Mouse (Mus musculus) limb, embryonic 15.5 days (tissue): ENCODE data around the gene Mcam. TPM values are rescaled to one million over a fixed set of nuclear protein-coding genes. Genes with fewer than 3 reads are reported as not detected.
A peak's percentile ranks its signal among the peaks of the same experiment; 100 is the strongest.

Experiments used
- ATAC-seq: fragments of 200-750 bp; cut with Nextera tagmentation; 2 replicates; pipeline ENCODE4 v1.8.0; 2017; ENCODE audit warnings: low read depth, moderate TSS enrichment; ENCODE audit not compliant: insufficient number of reproducible peaks, low FRiP score, low TSS enrichment
- H3K27ac ChIP-seq: fragments of 300-500 bp; sonication (generic); 2 replicates; pipeline ENCODE4 v1.5.1; 2015; ENCODE audit warnings: moderate library complexity, mild to moderate bottlenecking, inconsistent platforms
- H3K27me3 ChIP-seq: fragments of 300-500 bp; sonication (generic); 2 replicates; pipeline ENCODE4 v1.6.1; 2015; ENCODE audit warnings: inconsistent platforms
- H3K36me3 ChIP-seq: fragments of 300-500 bp; sonication (generic); 2 replicates; pipeline ENCODE4 v1.6.1; 2015; ENCODE audit warnings: inconsistent platforms
- H3K4me1 ChIP-seq: fragments of 300-500 bp; sonication (generic); 2 replicates; pipeline ENCODE4 v1.6.1; 2015; ENCODE audit warnings: inconsistent platforms
- H3K4me2 ChIP-seq: fragments of 300-500 bp; sonication (generic); 2 replicates; pipeline ENCODE4 v1.6.1; 2015; ENCODE audit warnings: mild to moderate bottlenecking, inconsistent platforms
- H3K4me3 ChIP-seq: fragments of 300-500 bp; sonication (generic); 2 replicates; pipeline ENCODE4 v1.5.1; 2015; ENCODE audit warnings: mild to moderate bottlenecking, inconsistent platforms
- H3K9ac ChIP-seq: fragments of 300-500 bp; sonication (generic); 2 replicates; pipeline ENCODE4 v1.6.1; 2015; ENCODE audit warnings: inconsistent platforms
- H3K9me3 ChIP-seq: fragments of 300-500 bp; sonication (generic); 2 replicates; pipeline ENCODE4 v1.6.1; 2016; ENCODE audit warnings: inconsistent platforms
- WGBS: fragments of 180-500 bp; shearing (Covaris S2); methylation state at CpG from one replicate; pipeline ENCODE4 v1.1.7; 2015; 5-methylcytosine and 5-hydroxymethylcytosine counted together
- polyA plus RNA-seq: library from polyadenylated mRNA; unstranded; fragments of >200 nt; fragmentation: Nextera tagmentation; extraction: Ambion mirVana; gene quantifications from 2 replicates; pipeline ENCODE4 v1.2.1, GENCODE M21; 2015

The Mcam gene
- polyA plus RNA-seq, 1 experiment from 2014 or later: 41.5 TPM

DNA sequence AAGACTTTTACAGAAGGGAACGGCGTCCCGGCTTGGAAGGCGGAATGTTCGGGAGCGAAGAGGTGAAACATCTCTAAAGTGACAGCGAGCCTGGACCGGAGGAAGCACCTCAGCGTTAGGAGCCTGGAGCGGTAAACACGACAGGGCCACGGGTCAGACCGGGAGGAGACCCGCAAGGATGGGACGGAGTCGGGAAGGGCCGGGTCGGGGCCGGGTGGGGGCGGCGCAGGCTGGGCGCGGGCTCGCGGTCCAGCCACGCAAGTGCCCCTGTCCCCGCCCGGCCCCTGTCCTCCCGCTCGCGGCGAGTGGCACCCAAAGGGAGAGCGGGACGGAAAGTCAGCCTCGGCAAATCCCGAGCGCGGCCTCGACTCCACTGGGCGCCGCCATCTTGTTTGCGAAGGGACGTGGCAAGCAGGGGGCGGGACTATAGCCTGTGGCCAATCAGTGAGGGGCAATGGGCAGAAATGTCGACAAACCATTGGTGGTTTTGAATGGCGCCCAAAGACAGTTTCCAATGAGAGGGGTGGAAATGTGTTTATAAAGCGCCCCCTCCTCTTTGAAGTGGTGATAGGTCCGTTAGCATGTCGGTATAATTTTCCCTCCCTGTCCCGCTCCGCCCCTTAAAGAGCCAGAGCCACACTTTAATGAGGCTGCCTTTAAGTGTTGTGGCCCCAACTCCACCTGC, 21.0 kb upstream of the Mcam start, which contains the start of the genes Gm49380 and Rnf26:
Gm49380 (minus strand) TSS at position 396 of the 685 bp plus-strand sequence.
Rnf26 (minus strand) TSS at position 413 of the 685 bp plus-strand sequence.
- peak; percentile 93 for ATAC-seq
- Histone ChIP-seq H3K27me3 (no peaks in the 10 kb centered on the region), H3K4me3 (peak within 1 kb of the TSS; percentile 78), H3K9ac (peak within 1 kb of the TSS; percentile 77), H3K4me1 (peaks cover 34% of the 10 kb centered on the region), H3K9me3 (no peaks in the 10 kb centered on the region), H3K36me3 (peaks cover 8% of the 10 kb centered on the region; the same call in 1 of the 2 replicates), H3K4me2 (peak within 1 kb of the TSS; percentile 52), H3K27ac (peak within 1 kb of the TSS; percentile 80)
- WGBS: under 1% methylated on average over 49 of the region's 51 CpGs

DNA sequence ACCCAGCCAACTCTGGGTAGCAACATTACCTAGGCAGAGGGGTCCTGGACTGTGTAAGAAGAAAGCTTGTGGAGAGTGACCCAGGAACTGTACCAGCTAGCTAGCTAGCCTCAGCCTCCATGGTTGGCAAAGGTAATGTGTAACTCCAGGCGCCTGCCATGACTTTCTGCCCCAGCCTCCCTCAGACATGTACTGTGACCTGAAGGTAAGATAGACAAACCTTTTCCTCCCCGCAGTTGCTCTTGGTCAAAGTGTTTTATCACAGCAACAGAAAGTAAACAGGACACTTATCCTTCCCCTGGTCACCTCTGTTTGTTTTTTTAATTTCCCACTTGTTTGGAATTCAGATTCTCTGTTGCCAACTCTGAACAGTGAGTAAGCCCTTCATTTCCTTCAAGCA, 19.8 kb upstream of the Mcam start:
- H3K4me2 ChIP-seq: no peak overlapping the region
- H3K4me3 ChIP-seq: no peak overlapping the region
- no peak overlapping the region for H3K27ac ChIP-seq
- peaks cover 22% of the 10 kb centered on the region for H3K4me1 ChIP-seq
- ATAC-seq: no peak
- 89% methylated on average over 2 of the region's 2 CpGs for WGBS
- no peaks in the 10 kb centered on the region for H3K27me3 ChIP-seq
- no peaks in the 10 kb centered on the region for H3K36me3 ChIP-seq
- no peaks in the 10 kb centered on the region for H3K9me3 ChIP-seq
- no peak overlapping the region for H3K9ac ChIP-seq

DNA sequence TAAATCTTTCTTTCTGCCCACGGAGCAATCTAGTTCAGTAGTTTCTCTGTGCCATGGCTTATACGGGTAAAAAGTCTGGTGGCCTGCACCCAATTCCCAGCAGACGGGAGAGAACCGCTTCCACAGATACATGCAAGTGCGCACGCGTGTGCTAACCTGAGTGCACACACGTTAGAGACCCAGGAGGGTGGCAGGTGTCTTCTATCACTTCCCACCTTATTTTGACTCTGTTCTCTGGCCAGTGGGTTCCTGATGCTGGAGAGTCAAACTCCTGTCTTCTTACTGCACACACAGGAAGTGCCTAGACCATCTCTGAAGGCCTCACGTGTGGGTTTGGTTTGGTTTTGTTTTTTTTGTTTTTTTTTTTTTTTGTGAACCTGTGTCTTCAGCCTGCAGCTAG, 18.7 kb upstream of the Mcam start:
- Histone ChIP-seq H3K36me3 (no peaks in the 10 kb centered on the region), H3K27ac (no peak overlapping the region), H3K4me1 (peaks cover 11% of the 10 kb centered on the region), H3K9me3 (no peaks in the 10 kb centered on the region), H3K4me3 (no peak overlapping the region), H3K9ac (no peak overlapping the region), H3K4me2 (no peak overlapping the region), H3K27me3 (no peaks in the 10 kb centered on the region)
- 86% methylated on average over 9 of the region's 9 CpGs for WGBS
- ATAC-seq: no peak

DNA sequence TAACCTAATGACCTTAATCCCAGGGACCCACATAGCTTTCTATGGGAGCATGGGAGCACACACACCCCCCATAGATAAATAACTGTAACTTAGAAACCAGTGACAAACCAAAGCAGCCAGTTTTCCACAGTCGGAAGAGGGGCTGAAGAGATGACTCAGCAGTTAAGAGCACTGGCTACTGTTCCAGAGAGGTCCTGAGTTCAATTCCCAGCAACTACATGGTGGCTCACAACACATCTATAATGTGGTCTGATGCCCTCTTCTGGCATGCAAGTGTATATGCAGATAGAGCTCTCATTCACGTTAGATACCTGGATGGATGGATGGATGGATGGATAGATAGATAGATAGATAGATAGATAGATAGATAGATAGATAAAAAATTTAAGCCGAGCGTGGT, 18.1 kb upstream of the Mcam start:
- WGBS: 90% methylated on average over 4 of the region's 4 CpGs
- no peak overlapping the region for H3K9ac ChIP-seq
- H3K4me3 ChIP-seq: no peak overlapping the region
- H3K4me1 ChIP-seq: peaks cover 10% of the 10 kb centered on the region
- no peak overlapping the region for H3K4me2 ChIP-seq
- H3K36me3 ChIP-seq: no peaks in the 10 kb centered on the region
- ATAC-seq: no peak
- H3K27ac ChIP-seq: no peak overlapping the region
- H3K27me3 ChIP-seq: no peaks in the 10 kb centered on the region
- no peaks in the 10 kb centered on the region for H3K9me3 ChIP-seq

DNA sequence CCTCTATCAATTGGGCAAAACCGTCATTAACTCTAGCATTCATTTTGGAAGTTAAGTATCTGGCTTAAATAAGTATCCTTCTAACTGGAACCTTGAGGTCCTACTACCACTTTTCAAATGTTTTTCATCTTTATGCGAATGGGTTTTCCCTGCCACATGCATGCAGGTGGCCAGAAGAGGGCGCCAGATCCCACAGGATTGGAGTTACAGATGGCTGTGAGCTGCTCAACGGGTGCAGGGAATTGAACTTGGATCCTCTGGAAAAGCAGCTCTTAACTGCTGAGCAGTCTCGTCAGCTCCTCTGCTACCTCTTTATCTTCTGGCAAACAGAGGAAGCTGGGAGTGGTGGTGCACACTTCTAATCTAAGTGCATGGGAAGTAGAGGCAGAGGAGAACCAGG, 15.3 kb upstream of the Mcam start:
- no peak for ATAC-seq
- H3K27me3 ChIP-seq: no peaks in the 10 kb centered on the region
- no peaks in the 10 kb centered on the region for H3K9me3 ChIP-seq
- H3K4me3 ChIP-seq: no peak overlapping the region
- WGBS: 51% methylated on average over 5 of the region's 5 CpGs
- H3K9ac ChIP-seq: no peak overlapping the region
- H3K27ac ChIP-seq: no peak overlapping the region
- no peak overlapping the region for H3K4me2 ChIP-seq
- no peaks in the 10 kb centered on the region for H3K36me3 ChIP-seq
- H3K4me1 ChIP-seq: no peaks in the 10 kb centered on the region

DNA sequence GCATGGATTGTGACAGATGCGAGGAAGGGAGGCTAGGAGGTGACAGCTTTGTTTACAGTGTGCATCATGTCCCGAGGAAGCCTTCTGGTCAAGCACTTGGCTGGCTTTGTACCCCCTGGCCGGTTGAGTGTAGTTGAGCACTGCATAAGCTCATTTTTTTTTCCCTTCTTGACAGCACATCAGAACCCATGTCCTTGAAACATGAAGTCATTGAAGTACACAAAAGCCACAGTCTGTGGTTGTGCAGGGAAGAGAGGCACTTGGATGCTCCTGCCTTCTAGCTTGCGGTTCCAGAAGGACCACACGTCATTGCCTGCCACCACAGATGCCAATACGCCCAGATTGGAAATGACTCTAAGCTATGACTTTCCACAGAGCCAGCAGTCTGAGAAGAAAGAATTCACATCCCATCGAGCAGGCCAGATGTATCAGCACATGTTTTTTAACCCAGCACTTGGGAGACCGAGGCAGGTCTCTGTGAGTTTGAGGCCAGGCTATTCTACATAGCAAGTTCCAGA, 14.3 kb upstream of the Mcam start:
- ATAC-seq: no peak
- H3K4me3 ChIP-seq: no peak overlapping the region
- H3K4me1 ChIP-seq: no peaks in the 10 kb centered on the region
- H3K27ac ChIP-seq: no peak overlapping the region
- H3K4me2 ChIP-seq: no peak overlapping the region
- no peaks in the 10 kb centered on the region for H3K9me3 ChIP-seq
- WGBS: 73% methylated on average over 8 of the region's 8 CpGs
- no peaks in the 10 kb centered on the region for H3K27me3 ChIP-seq
- H3K36me3 ChIP-seq: no peaks in the 10 kb centered on the region
- no peak overlapping the region for H3K9ac ChIP-seq

DNA sequence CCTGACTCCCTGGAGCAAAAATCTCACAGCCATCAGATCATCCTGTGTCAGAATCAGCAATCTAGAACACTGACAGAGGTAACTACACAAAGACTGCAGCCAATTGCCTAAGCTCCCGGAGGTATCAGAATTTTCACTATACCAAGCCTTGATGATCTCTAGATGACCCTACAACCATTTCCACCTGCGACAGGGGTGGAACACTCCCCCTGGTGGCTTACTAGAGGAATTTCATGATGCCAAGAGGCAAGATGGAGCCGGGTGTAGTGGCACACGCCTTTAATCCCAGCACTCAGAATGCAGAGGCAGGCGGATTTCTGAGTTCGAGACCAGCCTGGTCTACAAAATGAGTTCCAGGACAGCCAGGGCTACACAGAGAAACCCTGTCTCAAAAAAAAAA, 10.0 kb upstream of the Mcam start:
- H3K36me3 ChIP-seq: no peaks in the 10 kb centered on the region
- H3K4me1 ChIP-seq: peaks cover 19% of the 10 kb centered on the region
- H3K4me2 ChIP-seq: no peak overlapping the region
- H3K9ac ChIP-seq: no peak overlapping the region
- WGBS: 65% methylated on average over 6 of the region's 6 CpGs
- H3K27ac ChIP-seq: no peak overlapping the region
- no peak overlapping the region for H3K4me3 ChIP-seq
- no peaks in the 10 kb centered on the region for H3K9me3 ChIP-seq
- H3K27me3 ChIP-seq: no peaks in the 10 kb centered on the region
- ATAC-seq: no peak

DNA sequence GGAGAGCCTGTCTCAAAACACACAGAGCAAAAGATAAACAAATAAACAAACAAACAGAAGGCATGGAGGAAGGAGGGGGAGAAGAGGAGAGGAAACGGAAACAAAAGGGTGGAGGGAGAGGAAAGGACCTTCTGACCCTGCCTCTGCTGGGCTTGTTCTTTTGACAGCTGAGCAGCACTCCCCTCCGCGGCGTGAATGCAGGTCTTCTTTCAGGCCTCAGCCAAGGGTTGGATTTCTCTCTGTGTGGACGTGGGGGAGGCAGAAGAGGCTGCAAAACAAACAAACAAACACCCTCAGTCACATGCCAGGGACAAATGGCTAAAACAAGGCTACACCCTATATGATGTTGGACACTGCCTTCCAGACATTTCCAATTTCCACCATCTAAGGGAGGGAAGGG, 9.2 kb upstream of the Mcam start:
- Histone ChIP-seq H3K4me1 (peaks cover 24% of the 10 kb centered on the region), H3K9ac (no peak overlapping the region), H3K4me2 (no peak overlapping the region), H3K36me3 (no peaks in the 10 kb centered on the region), H3K4me3 (no peak overlapping the region), H3K9me3 (no peaks in the 10 kb centered on the region), H3K27me3 (no peaks in the 10 kb centered on the region), H3K27ac (no peak overlapping the region)
- 68% methylated on average over 5 of the region's 5 CpGs for whole genome bisulfite sequencing
- no peak for ATAC-seq

DNA sequence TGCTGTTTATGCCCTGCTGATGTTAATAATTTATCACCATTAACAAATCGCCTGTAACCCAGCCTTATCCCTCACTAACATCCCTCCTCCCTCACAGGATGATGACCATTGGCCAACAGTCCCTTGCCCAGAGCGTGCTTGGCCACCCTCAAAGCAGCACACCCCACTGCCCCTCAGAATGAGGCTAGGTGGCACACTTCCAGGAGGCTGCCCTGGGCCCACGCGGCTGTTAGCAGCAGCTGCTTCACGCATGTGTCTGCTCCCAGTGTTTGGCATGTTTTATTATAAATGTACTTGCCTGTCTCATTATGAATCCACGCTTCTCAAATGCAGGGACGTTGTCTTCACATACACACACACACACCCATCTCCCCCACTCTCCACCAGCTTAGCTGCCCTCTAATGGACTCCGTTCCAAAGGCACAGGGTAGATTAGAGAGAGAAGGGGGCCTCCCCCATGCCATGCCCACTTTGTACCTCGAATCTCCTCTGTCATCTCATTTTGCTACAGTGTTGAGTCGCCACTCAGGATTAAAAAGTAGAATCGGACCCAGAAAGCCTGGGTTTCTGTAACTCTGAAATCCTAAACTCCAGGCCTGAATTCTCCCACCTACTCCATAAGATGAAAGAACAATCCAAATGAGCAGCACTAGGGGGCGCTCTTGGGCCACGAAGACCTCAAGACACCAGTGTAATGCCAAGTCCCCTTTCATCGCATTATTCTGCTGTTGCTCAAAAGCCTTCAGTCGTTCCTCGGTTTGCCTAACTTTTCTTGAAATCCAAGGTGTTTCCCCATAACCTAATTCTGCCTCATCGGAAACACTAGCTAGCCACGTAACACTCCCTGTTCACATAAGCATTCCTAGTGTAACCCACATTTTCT, 8.5 kb upstream of the Mcam start:
- peak overlapping the region; percentile 73 for H3K27ac ChIP-seq
- H3K27me3 ChIP-seq: no peaks in the 10 kb centered on the region
- H3K9ac ChIP-seq: no peak overlapping the region
- no peak overlapping the region for H3K4me3 ChIP-seq
- no peaks in the 10 kb centered on the region for H3K9me3 ChIP-seq
- 28% methylated on average over 18 of the region's 18 CpGs for WGBS
- peaks cover 32% of the 10 kb centered on the region for H3K4me1 ChIP-seq
- no peak for ATAC-seq
- H3K4me2 ChIP-seq: peak overlapping the region; percentile 34; the same call in 1 of the 2 replicates
- H3K36me3 ChIP-seq: no peaks in the 10 kb centered on the region

DNA sequence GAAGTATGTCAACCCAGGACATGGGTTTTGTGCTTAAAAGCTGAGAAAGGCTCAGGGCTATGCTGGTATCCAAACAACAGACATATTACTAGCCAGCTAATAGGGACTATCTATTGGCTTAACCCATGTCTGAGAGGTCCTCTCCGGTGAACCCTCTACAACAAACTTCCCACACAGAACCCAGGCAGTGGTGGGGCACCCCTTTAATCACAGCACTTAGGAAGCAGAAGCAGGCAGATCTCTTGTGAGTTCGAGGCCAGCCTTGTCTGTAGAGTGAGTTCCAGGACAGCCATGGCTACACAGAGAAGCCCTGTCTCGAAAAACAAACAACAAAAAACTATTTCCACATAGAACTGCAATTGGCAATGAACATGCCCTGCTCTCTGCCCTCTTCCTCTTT, 7.5 kb upstream of the Mcam start:
- ATAC-seq: no peak
- no peak overlapping the region for H3K9ac ChIP-seq
- no peaks in the 10 kb centered on the region for H3K9me3 ChIP-seq
- peak overlapping the region; percentile 73 for H3K27ac ChIP-seq
- H3K4me3 ChIP-seq: no peak overlapping the region
- no peak overlapping the region for H3K4me2 ChIP-seq
- H3K27me3 ChIP-seq: 0 out of 2 replicates have a peak, but pooled peaks cover 6% of the 10 kb centered on the region
- H3K4me1 ChIP-seq: peaks cover 34% of the 10 kb centered on the region
- 87% methylated on average over 3 of the region's 3 CpGs for WGBS
- H3K36me3 ChIP-seq: no peaks in the 10 kb centered on the region

DNA sequence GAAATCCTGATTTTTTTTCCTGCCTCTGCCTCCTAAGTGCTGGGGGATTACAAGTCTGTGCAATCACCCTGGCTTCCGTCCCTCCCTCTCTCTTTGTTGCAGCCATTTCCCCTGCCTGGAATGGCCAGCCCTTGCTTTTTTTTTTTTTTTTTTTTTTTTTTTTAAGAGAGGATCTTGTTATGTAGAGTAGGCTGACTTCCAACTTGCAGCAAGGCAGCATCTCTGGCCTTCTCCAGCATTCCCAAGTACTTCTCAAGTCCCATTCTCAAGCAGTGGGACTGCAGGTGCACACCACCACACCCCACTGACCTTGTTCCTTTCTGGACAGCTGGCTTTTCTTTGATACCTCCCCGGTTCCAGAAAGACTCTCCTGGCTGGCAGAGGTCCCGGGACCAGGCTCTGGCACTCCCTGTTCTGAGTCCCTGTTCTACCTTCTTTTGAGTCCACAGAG, 6.9 kb upstream of the Mcam start:
- Histone ChIP-seq H3K27me3 (0 out of 2 replicates have a peak, but pooled peaks cover 7% of the 10 kb centered on the region), H3K9ac (no peak overlapping the region), H3K4me3 (no peak overlapping the region), H3K36me3 (no peaks in the 10 kb centered on the region), H3K9me3 (no peaks in the 10 kb centered on the region), H3K4me1 (peaks cover 34% of the 10 kb centered on the region), H3K4me2 (no peak overlapping the region), H3K27ac (no peak overlapping the region)
- 62% methylated on average over 3 of the region's 3 CpGs for WGBS
- ATAC-seq: no peak

DNA sequence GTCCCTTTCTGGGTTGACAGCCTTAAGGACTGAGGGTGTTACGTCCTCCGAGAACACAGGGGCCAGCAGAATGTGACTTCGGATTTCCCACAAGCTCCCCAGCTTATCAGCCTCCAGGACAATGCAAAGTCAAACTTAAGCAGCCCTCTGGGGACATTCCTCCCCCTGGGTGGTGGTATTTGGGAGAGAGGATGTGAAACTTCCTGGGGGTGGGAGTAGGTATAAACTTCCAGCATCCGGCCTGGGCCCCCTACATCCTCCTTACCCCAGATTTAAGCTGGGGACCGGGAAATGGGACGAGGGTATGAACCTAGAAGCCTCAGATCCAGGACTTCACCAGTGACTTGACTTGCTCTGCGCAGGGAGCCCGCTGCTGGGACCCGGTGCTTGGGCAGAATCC, 4.6 kb upstream of the Mcam start:
- Histone ChIP-seq H3K27ac (peak overlapping the region; percentile 73), H3K27me3 (peaks cover 10% of the 10 kb centered on the region; the same call in 1 of the 2 replicates), H3K4me2 (peak overlapping the region; percentile 52), H3K4me1 (peaks cover 54% of the 10 kb centered on the region), H3K4me3 (peak overlapping the region; percentile 29), H3K9ac (no peak overlapping the region; the same call in 1 of the 2 replicates), H3K9me3 (no peaks in the 10 kb centered on the region), H3K36me3 (no peaks in the 10 kb centered on the region)
- 10% methylated on average over 9 of the region's 9 CpGs for WGBS
- no peak for ATAC-seq
